Mouse (Mus musculus): Measurements from ENCODE around the gene Fbxl17. TPM values are rescaled to one million over a fixed set of nuclear protein-coding genes. Genes with fewer than 3 reads are reported as not detected.

The Fbxl17 gene
- polyA plus RNA-seq, 1 experiment = 13.1 TPM

DNA sequence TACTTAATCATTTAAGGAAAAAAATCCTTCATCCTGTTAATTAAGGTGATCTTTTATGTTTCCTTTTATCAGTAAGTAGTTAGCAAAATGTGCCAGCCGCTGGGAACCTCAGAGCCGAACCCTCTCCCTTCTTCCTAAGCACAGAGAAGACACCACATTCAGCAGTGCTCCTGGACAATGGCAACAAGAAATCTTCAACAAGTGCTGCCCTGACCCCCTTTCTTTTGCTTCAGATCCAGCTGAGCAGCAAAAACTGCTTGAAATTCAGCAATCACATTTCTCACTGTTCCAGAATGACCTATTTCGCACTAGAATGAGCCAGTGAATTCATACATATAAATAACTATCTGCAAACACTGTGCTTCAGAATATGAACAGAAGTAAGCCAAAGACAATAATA lies 205.8 kb downstream of the Fbxl17 start:
- TF ChIP-seq GATA1 (IDR thresholded peaks at IDR 0.05; ENCODE audit: low read length) = no peak

DNA sequence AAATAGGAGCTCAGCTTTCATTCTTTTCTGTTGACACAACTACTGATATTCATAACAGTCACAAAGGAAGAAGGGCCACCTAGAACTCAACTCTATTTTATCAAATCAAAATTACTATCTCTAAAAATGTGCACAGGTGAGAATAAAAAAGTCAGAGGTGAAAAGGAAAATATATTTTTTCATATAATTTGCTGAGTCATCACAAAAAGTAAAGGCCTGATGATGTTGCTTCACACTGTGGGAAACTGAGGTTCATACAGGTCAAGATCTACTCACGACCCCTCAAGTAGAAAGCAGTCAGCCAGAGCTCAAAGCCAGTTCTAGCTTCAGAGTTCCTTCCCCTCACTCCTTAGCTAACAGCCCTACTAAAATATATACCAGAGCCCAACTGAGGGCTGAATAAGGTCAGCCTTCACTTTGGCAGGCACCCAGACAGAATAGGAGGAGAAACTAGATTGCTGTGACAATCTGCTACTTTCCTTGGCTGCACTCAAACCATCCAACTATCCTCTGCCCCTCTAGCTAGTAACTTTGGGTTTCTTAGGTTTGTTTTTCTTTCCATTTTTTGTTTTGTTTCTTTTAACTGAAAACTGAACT lies 210.4 kb downstream of the Fbxl17 start:
- no peak for TF ChIP-seq GATA1 (IDR thresholded peaks at IDR 0.05; ENCODE audit: low read length)

DNA sequence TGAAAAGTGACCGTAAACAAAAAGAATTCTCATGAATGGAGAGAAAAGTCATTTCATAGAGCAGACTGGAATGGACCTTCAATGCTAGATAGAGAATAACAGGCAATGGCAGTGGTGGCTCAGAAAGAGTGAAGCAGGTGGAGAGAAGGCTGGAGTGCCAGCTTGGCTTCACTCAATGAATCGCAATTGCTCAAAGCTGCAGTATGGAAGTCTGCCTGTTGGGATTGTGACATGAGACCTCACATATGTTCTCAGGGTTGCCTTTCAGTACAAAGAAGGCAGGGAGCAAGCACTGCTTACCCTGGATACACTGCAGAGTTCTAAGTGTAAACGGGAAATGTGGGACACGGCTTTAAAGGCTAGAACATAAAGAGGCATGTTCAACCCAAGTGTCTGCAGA lies 211.0 kb downstream of the Fbxl17 start:
- no peak for TF ChIP-seq GATA1 (IDR thresholded peaks at IDR 0.05; ENCODE audit: low read length)

DNA sequence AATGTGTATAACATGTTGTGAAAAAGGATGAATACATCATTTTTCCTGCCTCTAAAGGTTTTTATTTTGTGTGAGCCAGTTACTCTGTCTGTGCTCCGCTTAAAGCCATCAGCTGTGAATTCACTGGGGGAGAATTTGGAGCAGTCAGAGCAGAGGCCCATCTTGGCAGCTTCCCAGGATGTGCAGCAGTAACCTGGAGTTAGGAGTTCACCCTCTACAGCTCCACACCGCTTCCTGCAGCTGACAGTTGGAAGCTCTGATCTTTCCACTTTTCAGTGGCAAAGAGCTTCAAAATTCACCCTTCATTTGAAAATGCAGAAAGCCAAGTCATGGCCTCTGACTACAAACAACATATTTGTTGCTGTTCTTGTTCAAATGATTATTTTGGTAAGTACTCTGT lies 212.4 kb downstream of the Fbxl17 start:
- no peak for TF ChIP-seq GATA1 (IDR thresholded peaks at IDR 0.05; ENCODE audit: low read length)

DNA sequence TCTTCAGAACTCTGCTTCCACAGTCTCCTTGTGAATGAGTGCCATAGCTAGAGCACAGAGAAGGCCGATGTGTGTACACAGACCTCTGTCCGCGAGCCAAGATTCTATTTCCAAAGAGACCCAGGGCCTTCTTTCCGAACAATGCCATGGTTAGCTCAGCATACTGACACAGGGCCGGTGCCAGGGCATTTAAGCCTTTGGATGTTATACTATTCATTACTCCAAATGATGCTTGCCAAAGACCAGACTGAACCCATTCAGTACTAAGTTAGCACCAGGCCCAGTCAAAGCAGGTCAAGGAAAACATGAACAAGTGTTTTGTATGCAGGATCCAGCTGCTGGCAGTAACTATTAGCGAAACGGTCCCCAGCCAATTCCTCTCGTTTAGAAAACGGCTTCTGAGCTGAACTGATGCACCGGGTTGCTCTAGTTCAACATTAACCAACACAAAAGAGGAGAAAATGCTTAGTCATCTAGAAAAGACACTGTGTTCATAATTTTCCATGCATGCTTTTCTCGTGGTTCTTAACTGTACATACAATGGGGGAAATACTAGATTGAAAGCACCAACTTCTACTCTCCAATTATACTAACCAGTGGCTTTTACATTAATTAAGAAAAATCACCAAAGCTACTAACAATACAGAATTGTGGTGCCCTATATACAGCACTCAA lies 214.4 kb downstream of the Fbxl17 start:
- no peak for TF ChIP-seq GATA1 (IDR thresholded peaks at IDR 0.05; ENCODE audit: low read length)

DNA sequence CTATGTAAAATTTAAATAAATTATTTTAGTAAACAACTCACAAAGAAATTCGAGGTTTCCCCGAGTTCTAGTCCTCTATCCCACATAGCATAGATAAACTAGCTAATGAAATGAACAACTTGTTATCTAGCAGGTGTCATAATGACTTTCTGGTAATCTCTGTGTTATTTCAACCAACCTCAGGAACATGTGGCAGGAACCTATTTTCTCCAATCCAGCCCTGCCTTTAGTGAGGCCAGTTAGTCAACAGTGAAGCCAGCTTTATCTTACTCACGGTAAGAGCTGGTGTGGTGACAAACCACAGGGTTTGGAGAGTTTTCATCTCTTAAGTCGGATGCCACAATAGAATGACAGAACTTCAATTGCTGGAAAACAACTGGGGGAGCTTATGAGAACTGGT lies 215.7 kb downstream of the Fbxl17 start:
- no peak for TF ChIP-seq GATA1 (IDR thresholded peaks at IDR 0.05; ENCODE audit: low read length)

DNA sequence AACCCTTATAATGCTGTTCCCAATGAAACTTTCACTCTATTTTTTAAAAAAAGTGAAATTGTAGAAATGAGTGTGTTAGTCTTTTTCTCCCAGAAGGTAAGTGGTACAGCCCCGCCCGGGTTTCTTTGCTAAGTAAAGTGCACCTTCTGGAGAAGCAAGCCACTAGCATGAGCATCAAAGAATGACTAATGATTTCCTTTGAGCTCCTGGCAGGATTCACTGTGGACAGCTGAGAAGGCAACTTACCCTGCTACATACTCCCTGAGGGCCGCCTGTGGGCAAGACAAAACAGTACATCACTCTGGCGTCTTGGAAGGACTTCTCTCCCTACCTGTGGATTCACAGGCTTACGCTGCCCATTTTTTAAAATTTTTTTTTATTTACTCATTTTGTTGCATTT lies 217.8 kb downstream of the Fbxl17 start:
- no peak for TF ChIP-seq GATA1 (IDR thresholded peaks at IDR 0.05; ENCODE audit: low read length)

DNA sequence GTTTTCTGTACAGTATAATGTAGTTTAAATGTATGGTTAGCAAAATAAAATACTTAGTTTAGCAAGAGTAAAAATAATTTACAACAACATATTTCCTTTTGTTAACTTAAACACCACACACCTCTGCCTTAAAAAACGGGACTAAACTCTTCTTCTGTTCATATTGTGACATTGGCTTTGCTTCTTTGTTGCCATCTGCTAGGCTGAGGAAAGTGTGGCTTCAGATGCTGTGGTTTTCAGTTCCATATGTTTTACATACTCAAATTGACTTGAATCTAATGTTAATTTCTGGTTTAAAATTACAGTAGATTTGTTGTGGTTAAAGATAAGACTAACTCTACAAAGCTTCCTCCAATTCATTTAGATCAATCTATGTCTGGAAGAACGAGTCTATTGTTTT lies 218.8 kb downstream of the Fbxl17 start:
- no peak for TF ChIP-seq GATA1 (IDR thresholded peaks at IDR 0.05; ENCODE audit: low read length)

DNA sequence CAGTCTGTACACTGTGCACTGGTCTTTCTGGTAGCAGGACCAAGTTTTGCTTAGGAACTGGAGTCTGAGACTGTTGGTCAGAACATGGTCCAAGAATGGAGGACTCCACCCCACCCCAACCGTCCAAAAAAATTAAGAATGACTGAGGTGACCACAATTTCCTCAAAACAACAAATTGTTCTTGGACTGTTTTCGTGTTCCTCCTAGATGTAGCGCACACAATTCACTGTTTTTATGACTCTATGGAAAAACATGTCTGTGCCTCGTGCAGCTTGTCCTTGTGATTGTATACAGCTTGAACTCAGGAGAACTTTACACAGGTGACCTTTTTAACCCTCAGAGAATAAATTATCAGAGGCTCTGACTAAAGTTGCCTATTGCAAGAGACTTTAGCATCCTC lies 220.7 kb downstream of the Fbxl17 start:
- TF ChIP-seq GATA1 (IDR thresholded peaks at IDR 0.05; ENCODE audit: low read length) = no peak

DNA sequence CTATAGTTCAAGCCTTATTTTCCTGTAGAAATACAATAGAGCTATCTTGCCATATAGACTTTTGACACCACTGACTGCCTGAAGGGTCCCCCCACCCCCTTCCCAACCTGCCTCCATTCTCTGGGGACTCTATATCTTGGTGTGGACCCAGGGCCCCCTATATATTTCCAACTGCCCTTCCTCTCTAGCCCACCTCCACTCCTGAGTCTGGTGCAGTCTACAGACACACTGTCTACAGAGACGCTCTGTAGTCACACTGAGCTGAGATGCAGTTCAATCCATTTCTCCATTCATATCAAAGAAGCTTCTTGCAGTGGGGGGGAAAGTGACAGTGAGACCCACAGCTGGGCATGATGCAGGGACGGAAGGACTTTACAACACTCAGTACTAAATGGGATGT lies 226.5 kb downstream of the Fbxl17 start:
- no peak for TF ChIP-seq GATA1 (IDR thresholded peaks at IDR 0.05; ENCODE audit: low read length)

DNA sequence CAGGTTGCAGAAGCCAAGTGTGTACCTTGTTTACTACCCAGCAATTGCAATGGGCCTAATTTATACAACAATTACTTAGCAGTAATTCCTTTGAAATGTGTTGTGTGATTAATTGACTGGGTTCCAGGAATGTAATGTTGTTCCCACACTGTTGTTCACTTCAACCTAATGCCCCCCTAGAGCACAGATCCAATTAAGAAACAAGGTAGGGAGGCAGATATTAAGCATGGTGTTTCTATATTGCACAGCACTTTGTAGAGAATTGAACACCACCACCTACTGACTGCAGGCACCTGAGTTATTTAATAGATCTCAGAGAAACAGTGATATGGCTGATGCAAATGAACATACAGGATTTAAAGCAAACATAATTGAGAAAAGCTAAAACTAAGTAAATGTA lies 226.9 kb downstream of the Fbxl17 start:
- TF ChIP-seq GATA1 (IDR thresholded peaks at IDR 0.05; ENCODE audit: low read length) = no peak

DNA sequence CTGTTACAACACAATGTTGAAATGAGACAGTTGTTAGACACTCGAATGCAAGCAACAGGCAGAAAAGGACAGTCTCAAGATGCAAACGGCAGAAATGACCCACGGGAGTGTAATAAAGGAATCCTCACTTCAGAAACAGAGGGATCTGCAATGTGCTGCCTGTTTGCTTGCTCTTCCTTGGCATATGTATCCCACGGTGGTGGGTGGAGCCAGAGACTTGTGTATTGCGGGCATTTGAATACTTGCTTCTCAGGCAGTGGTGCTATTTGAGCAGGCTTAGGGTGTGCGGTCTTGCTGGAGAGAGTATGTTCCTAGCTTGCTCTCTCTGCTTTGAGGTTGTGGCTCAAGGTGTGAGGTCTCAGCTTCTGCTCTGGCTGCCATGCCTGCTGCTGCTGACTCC lies 228.8 kb downstream of the Fbxl17 start:
- no peak for TF ChIP-seq GATA1 (IDR thresholded peaks at IDR 0.05; ENCODE audit: low read length)

DNA sequence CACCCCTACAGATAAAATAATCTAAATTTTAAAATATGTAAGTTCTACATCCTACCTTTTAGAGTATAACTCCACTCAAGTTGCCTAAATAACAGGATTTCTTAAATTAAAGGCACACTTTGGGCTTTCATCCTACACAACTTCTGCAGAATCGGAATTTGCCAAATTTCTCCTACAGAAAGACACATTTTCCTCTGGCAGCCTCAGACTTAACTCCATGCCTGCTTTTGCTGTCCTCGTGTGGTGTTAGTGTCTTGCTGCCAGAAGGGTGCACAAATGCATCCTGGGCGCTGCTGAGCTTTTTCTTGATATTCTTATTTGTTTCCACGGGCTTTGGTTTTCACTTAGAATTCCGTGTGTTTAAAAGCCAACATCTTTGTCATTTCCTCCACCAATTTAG lies 229.3 kb downstream of the Fbxl17 start:
- no peak for TF ChIP-seq GATA1 (IDR thresholded peaks at IDR 0.05; ENCODE audit: low read length)

DNA sequence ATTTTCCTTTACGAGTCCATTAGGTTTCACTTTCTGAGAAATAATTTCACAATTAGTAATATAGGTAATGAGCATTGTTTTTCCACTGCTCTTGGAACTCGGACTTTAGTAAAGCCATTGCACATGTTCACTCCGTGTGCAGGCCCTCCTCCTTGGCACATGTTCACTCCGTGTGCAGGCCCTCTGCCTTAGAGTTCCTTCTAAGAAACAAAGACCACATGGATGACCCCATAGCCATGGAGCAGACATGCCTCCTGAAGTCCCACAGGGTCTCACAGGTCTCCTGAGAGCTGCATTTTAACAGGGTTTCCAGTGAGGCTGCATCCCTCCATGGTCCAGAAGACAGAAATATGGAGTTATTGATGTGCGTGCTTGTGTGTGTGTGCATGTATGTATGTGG lies 237.1 kb downstream of the Fbxl17 start:
- TF ChIP-seq GATA1 (IDR thresholded peaks at IDR 0.05; ENCODE audit: low read length) = no peak

DNA sequence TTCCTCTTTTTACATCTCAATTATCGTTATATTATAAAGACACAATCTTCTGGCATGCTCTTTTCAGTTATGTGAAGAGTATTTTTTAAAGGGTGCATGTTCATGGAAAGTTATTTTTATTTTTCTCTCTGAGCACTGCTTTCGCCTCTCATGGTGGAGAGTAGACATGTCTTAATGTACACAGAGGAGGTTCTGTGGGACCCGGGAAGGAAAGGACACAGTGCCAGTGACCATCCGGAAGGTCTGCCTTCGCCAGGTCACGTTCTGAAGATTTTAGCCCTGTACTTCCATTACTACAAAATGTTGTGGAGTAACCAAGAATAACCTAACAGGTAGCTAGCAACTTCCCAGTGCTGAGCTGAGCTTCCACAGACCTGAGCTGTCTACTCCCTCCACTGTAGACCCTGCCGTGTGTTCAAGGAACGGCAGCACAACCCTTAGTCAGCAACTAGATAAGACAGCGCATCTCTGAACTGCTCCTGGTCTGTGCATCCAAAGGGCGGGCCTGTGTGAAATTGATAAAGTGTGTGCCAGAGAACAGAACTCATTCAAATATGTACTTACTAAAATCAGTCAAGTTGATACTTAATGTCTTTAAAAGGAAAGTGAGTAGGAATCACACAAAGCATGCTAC lies 238.2 kb downstream of the Fbxl17 start:
- peak; percentile 57 for TF ChIP-seq GATA1 (IDR thresholded peaks at IDR 0.05; ENCODE audit: low read length)

DNA sequence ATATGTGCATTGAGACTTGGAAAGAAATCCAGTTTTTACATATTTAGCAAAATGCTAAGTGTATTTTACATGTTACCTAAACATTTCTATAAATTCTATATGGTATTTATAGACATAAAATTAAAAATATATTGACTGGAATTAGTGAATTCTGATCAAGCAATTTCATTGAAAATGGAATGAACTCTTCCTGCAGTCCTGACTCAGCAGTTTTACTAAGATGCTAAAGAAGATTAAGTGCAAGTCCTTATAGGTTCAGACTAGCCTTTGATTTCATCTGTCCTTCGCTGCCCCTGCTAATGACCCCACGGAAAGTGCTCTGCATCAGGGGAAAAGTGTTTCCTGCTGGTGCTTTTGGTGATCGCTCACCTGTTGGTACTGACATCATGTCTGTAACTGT lies 240.7 kb downstream of the Fbxl17 start:
- TF ChIP-seq GATA1 (IDR thresholded peaks at IDR 0.05; ENCODE audit: low read length) = no peak

DNA sequence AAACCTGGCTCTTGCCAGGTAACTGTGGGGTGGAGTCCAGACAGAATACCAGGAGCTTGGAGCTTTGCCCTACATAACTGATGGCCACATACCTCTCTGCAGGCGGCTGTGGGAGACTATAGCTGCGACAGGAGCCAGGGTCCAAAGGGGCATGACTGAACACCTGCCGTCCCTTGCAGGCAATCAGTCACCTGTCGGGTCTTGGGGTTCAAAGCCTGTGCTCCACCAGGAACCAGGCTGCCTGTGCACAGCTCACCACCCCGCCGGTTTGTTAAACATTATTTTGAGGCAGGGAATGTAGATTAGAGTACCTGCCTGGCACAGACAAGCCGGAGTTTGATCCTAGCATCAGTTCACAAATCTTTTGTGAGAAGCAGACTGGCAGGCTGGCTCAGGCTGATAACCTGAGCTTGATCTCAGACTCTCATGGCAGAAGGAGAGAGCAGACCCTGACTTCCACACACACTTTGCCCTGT lies 253.6 kb downstream of the Fbxl17 start:
- TF ChIP-seq GATA1 (IDR thresholded peaks at IDR 0.05; ENCODE audit: low read length) = no peak

Measured in G1E-ER4 (cell line).